Mouse (Mus musculus) spleen, embryonic (tissue): ENCODE data around the gene Sec24c.
"Not testable (repeated sequence)": the region's sequence is repeated elsewhere in the genome, so short reads cannot be mapped to it uniquely, and the experiment has no call there.

ENCODE experiments used
- CTCF ChIA-PET: fragments of 350-600 bp; sonication (Branson Sonifier 250); formaldehyde crosslinking; loops from one replicate; lab custom pipeline; 2022; lab: Charles Lee

Sec24c gene

DNA sequence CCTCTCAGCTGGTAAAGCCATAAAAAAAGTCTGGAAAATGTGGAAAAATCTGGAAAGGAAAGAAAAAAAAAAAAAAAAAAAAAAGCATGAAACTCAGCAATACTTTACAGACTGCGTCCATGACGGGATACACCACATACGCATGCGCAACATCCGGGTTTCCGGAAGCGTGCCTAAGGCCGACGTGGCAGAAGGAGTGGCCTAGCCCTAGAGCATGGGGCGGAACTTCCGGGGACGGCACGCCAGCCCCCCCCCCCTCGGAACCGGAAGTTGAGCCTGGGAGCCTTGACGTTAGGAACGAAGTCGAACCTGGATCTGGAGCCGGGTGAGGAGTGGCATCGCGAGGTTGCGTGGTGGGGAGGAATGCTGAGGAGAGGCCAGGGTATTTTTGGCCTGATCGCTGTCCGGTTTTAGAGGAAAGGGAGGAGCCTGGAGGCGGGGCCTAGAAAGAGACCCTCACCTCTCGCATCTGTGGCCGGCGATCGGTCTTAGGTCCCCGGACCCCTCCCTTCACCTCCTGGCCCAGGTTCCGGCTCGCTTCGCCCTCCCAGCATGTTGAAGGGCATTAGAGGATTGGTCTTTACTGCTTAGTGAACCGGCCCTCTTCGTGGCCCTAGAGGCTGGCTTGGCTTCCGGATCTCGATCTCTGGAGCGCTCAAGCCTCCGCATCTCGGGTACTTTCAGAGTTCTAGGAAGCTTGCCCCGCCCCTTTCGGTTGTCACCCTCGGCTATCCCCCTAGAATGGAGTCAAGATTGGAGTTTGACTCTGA lies at the start of gene Sec24c:
Gene Sec24c (plus strand): TSS at position 245 of the 770 bp plus-strand sequence.
- CTCF ChIA-PET, result interaction anchor here (0.5 to 1.0 kb wide), 4 partner anchors 13 to 98 kb away, joined by 3 to 11 read pairs (median 8); no protein-coding TSS in a partner anchor

DNA sequence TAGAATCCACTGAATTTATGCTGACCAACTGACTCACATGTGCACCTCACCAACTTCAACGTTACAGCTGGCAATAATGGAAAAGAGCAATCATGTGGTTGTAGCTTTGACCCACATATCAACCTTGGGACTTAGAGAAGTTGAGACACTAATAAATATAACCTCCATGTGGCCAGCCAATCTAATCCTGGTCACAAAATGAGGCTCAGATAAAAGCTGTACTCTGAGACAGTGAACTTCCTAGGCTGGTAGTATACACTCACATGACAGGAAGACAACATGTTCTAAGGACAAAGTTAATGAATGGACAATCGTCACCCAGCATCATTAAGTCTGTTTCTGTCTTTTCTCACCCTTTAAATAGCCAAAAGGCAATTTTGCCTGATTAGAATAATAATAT lies 47.7 kb upstream of the Sec24c start:
- CTCF ChIA-PET, result no interaction called here

DNA sequence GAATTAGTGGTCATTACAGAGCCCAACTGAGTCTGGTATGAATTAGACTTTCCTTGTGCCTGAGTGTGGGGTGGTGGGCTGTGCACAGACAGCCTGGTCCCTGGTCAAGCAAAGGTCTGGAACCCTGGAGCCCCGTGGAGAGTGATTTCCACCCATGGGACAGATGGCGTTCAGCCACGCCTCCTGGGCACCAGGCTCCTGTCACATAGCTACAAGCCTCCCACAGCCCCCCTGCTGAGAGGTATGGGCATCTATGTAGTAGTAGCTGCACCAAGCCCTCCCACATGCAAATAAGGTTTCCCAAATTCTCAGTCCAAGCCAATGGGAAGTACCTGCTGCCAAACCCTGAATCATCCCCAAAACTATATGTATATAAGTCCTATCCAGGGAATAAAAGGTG lies 47.1 kb upstream of the Sec24c start:
- CTCF ChIA-PET, result no interaction called here

DNA sequence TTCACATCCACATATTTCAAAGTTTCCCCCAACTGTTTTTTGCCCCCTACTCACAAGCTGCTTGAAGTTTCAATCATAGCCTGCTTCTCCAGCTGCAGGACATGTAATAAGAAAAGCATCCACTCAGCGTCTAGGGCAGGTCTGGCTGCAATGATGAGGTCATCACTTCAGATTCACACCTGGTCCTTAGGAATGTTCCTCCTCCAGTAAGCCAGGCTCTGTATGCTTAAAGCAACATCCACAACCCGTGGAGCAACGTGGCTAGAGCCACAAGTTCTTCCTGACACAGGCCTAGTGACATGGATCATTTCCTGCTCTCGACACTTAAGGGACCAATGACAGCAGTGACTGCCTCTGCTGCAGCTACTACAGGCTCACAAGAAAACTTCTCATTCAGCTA lies 42.9 kb upstream of the Sec24c start:
- CTCF ChIA-PET, result interaction anchor here (0.6 kb wide), 1 partner anchor 40 kb away, joined by 4 read pairs; no protein-coding TSS in a partner anchor

DNA sequence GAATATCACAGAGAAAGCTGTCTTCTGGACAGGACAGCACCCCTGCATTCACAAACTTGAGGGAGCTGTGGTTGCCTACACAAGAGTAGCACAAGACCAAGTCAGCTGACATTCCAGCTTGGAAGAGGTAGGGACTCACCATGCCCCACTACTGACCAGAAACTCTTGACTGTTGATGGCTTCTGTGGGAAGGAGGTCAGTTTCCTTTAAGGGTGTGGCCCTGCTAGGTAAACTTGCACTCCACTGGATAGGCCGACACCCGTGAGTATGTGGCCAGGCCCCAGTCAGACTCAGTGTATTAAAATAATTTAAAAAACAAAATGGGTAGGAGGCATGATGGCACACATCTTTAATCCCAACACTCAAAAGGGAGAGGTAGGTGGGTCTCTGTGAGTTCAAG lies 38.6 kb upstream of the Sec24c start:
- CTCF ChIA-PET, result no interaction called here

DNA sequence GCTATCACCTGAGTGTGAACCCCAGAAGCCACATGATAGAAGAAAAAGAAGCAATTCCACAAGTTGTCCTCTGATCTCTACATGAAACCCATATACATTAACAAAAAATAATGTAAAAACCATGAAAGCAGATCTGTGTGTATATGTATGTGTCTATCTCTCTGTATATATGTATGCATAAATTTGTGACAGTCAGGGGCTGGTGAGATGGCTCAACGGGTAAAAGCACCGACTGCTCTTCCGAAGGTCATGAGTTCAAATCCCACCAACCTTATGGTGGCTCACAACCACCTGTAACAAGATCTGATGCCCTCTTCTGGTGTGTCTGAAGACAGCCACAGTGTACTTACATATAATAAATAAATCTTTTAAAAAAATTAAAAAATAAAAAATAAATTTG lies 37.1 kb upstream of the Sec24c start:
- CTCF ChIA-PET, result not testable (repeated sequence)

DNA sequence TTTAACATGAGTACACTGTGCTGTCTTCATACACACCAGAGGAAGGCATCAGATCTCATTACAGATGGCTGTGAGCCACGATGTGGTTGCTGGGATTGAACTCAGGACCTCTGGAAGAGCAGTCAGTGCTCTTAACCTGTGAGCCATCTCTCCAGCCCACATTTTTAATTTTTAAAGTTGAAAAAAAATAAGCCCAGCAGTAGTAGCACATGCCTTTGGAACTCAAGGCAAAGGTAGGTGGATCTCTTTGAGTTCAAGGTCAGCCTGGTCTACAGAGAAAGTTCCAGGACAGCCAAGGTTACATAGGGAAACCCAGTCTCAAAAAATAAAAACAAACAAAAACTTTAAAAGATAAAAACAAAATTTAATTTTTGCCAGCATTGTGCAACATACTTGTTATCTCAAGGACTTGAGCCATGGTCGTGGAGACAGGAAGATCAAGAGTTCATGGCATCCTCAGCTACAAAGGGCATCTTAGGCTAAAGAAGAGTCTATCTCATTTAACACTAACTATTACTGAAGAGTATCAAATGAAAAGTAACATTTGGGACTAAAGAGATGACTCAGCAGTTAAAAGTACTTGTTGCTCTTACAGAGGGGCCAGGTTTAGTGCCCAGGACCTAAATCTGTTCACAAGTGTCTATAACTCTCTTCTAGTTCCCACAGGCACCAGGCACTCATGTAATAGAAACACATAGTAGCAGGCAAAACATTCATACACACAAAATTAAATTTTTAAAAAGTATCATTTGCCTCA lies 36.1 kb upstream of the Sec24c start:
- CTCF ChIA-PET, result no interaction called here

DNA sequence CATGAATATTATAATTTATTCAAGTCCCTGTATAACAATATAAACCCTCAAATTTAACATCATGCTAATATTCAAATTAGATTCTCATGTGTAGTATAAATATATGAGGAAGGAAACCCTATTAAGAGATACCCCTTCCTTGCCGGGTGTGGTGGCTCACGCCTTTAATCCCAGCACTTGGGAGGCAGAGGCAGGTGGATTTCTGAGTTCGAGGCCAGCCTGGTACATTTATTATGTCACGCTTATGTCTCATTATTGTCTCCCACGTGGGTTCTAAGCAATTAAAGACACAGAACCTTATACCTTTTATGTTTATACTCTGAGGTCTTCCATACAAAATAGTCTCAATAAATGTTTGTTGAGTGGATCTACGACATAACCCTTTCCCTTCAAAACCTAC lies 35.4 kb upstream of the Sec24c start:
- CTCF ChIA-PET, result interaction anchor here (1.3 kb wide), 1 partner anchor 14 kb away, joined by 5 read pairs; no protein-coding TSS in a partner anchor

DNA sequence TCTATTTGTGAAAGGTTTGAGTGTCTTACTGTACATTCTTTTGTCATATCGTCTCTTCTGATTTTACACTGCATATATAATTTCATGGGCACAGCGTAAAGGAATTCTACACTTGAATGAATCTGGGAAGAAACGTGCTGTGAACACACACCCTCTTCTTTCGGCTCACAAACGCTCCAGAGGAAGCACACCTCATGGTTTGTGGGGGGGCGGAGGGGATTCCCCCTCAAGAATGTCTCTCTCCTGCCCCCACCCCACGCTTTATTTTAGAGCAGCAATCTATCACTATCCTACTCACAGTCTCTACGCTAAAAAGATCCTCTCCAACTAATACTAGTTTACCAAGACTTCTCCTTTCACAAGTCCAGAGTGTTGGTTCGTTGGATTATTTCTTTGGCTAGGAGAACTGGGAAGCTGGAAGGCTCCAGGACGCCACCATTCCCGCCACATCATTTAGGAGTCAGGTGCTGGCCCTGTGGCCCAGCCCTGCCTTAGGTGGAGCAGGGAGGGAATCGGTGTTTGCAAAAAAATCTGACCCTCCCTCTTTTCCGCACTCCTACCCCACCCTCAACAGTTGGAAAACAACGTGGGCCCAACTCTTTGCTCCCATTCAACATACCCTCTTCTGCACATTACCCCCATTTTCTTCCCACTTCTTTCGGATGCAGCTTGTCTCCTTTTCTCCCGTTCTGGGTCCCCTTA lies 34.0 kb upstream of the Sec24c start:
- CTCF ChIA-PET, result interaction anchor here (0.6 to 1.3 kb wide), 2 partner anchors 12 to 15 kb away, joined by 3 to 5 read pairs; no protein-coding TSS in a partner anchor

DNA sequence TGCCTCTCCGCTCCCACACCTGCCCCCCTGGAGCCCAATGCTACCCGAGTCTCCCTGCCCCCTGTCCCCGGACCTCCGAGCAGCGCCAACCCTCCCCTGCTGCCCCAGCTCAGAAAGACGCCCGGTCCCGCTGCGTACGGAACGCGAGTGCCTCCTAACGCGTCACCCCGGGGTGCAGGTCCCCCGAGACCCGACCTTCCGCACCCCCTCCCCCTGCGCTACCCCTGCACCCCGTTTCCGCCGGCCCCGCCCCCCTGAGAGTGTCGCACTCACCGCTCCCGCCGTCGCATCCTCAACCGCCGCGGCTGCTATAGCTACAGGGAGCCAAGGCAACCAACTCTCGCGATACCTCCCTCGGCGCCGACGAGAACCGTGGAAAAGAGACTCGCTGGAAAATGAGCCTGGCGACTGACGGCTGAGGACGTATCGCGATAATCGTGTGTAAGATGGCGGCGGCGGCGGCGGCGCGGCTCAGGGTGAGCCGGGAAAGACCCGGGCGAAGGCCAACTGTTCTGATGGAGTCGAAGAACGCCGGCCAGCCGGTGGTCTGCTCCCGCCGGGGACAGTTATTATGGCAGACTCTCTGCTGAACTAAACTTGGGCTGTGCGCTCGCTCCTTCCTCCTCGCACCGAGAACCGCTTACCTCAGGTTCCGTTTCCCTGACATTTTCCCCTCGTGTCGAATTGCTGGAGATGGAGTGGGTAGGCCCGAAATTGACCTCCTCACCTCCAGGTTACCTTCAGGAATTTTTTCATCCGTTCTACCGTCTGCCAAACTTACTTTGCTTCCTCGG lies 33.3 kb upstream of the Sec24c start, which contains the start of gene Usp54:
Gene Usp54 (minus strand): TSS at position 420 of the 794 bp plus-strand sequence.
- CTCF ChIA-PET, result interaction anchor here (0.6 kb wide), 2 partner anchors 16 to 47 kb away, joined by 3 read pairs; no protein-coding TSS in a partner anchor

DNA sequence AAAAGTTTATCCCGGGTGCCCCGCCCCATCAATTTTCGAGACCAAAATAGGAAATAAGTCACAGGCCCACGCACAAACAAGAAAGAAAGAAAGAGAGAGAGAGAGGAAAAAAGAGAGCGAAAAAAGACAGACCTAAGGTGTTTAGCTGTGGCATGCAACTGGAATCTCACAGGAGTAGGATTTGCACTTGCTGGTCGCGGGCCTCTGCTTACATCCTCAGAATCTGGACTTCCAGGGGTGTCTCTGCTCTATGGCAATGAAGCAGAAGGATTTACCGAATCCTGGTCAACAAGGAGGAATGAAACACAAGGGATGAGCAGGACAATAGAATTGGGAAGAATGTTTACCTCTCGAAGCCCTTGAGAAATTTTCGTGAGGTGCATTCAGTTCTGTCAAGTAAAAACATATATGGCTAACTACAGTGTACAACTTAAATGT lies 32.7 kb upstream of the Sec24c start:
- CTCF ChIA-PET, result no interaction called here

DNA sequence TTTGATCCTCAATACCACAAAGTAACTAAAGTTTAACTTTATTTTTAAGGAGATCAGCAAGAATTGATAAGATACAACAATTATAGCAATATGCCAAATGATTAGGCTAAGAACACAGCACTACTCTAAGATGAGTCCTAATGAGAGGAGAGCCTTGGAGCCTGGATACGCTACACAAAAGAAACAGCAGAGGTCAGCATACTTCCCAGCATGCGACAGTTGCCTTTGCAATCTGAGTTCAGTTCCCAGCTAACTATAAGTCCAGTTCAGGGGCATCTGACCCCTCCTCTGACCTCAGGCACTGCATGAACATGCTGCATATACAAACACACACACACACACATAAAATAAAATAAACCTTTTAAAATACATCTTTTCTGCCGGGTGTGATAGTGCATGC lies 28.6 kb upstream of the Sec24c start:
- CTCF ChIA-PET, result no interaction called here

DNA sequence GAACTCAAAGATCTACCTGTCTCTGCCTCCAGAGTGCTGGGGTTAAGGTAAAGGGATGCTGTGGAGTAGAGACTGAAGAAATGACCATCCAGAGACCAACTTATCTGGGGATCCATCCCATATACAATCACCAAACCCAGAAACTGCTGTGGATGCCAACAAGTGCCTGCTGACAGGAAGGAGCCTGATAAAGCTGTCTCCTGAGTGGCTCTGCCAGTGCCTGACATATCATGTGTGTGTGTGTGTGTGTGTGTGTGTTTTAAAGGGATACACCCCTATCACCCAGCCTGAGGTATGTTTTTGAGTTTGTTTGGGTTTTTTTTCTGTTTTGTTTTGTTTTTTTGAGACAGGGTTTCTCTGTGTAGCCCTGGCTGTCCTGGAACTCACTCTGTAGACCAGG lies 27.7 kb upstream of the Sec24c start:
- CTCF ChIA-PET, result no interaction called here

DNA sequence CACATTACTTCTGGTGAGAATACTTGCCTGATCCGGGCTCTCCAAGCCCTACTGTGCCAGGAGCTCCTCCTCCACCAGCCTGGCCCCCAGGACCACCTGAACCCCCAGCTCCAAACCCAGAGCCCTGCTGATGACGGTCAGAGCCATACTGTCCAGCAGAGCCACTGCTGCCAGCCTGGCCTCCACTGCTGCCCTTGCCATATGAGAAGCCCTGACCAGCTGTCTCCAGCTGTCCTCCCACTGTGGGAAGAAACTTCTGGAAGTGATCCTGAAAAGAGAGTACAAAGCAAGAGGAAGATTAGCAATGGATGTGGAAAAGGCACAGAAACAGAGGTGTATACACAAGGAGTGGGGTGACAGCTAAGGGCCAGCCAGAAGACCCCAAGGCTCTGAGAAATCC lies 23.1 kb upstream of the Sec24c start:
- CTCF ChIA-PET, result interaction anchor here (0.6 kb wide), 1 partner anchor 256 kb away, joined by 3 read pairs; no protein-coding TSS in a partner anchor

DNA sequence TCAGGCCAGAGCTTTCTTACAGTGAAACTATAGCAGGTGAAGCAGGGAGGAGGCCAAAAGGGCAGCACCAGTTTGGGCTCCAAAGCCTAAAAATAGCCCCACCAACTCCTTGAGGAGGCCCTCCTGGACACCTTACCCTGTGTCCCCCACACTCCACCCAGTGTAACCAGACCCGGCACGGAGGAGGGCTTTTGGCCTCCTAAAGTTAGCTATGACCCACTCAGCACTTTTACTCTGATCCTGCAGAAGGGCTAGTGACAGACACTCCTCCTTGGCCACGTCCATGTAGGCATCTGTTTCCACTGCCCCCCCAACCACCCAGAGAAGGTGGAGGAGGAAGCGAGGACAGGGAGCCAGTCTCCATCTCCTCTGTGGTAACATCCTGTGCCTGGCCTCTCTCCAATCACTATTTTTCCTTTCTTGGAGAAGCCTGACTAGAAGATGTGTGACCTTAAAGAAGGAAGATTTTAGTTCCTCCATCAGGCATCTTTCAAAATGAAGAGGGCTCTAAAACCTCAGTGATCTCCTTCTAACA lies 22.3 kb upstream of the Sec24c start:
- CTCF ChIA-PET, result interaction anchor here (0.6 to 1.2 kb wide), 2 partner anchors 13 to 257 kb away, joined by 3 to 5 read pairs; no protein-coding TSS in a partner anchor

DNA sequence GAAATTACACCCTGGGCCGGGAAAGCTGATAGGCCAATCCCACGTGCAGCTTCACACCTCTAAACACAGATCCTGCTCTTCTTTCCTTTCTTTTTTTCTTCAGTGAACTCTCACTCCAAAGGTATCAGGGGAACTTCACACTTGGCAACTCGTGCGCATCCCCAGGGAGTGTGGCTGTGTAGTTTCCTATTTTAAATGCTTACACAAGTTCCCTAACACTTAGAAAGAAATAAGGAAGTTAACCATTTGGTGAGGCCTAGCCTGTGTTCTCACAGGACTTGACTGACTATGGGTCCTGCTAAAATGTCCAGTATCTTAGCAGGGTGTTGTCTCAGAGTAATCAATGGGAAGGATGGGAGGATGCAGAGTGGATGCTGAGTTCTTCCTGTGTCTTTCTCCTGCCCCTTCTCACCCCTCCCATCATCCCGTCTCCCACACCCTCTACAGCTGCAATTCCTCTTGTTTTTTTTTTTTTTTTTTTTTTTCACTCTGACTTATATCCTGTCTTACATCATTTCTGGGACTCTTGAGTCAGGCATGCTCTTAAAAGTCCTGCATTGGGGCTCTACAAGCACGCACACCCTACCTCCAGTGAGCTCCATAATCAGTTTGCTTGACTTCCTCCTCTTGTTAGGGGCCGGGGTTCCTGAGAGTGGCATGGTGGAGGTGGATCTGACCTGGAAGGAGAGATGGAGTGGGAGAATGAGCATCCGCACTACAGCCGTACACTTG lies 19.3 kb upstream of the Sec24c start:
- CTCF ChIA-PET, result no interaction called here

DNA sequence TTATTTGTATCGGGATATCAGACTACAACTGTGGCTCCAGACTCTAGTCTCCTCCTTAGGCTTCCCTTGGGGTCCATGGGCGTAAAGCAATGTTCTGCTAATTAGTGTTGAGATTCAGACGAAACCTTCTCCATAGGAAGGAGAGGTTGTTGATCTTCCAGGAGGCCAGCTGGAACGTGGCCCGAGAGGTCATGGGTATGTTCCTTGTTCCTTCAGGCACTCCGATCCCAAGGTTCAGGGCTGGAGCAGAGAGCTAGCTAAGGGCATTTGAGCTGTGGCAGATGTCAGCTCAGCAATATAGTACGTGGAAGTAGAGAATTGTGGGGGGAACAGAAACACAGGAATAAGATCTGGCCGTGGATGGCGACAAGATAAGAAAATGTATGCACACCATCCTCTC lies 18.4 kb upstream of the Sec24c start:
- CTCF ChIA-PET, result interaction anchor here (0.6 kb wide), 1 partner anchor 917 kb away, joined by 4 read pairs; no protein-coding TSS in a partner anchor

DNA sequence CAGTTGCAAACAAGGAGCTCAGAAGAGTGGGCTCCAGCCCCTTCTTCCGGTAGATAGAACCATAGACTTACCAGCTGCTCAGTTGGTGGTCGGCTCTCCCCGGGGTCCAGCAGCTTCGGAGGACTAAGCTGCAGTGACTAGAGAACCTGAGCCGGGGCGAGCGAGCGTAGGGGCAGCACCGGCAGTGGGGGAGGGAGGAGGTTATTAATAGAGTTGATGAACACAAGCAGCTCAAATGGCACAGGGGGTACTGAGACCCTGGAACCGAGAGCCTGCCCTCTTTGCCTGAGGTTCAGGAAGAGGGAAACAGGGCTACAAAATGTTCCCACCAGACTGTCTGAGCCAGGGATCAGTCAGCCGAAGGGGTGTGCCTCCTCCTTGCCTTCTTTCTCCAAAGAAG lies 17.7 kb upstream of the Sec24c start, which contains the start of gene Myoz1:
Gene Myoz1 (minus strand): TSS at position 180 of the 400 bp plus-strand sequence.
- CTCF ChIA-PET, result interaction anchor here (0.6 kb wide), 1 partner anchor 916 kb away, joined by 4 read pairs; no protein-coding TSS in a partner anchor

DNA sequence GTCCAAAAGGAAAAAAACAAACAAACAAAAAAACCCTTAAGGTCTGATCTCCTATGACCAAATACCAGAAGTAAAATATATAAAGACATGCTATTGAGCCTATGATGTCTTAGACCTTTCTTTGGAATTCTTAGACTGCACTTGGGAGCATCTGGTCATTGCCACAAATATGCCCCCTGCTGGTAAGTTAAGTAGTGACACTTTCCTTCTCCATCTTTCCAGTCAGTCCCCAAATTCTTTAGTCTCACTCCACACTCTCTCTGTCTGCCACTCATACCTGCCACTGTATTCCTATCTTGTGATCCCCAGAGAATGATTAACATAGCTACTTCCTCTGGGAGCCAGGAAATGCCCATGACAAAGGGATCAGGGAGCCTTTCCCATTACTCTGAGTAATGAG lies 15.8 kb upstream of the Sec24c start:
- CTCF ChIA-PET, result interaction anchor here (0.8 to 2.4 kb wide), 2 partner anchors 40 to 82 kb away, joined by 3 to 8 read pairs; no protein-coding TSS in a partner anchor
